In genomic region chr1:20863452-20864172, GRCm38 (mm10) we compare ENCODE assay signal across 21 mouse cellular contexts. TPM values are rescaled to one million over a fixed set of nuclear protein-coding genes. Genes with fewer than 3 reads are reported as not detected.
DNase-seq lines count a peak whose midpoint lies in the region; ATAC-seq lines count a peak whose summit lies in the region.
"Had no signal": no experiment of that assay in that cellular context is flagged by ENCODE, and none has a peak within 500 bp of the region (broad histone marks: within the 10 kb centered on the region; RNA-seq: fewer than 3 reads in every experiment).

No protein-coding gene starts in this region.

- no peak overlapping the region for H3K4me2 ChIP-seq in midbrain, embryonic 11.5 days
- no peak overlapping the region for H3K4me2 ChIP-seq in midbrain, embryonic 16.5 days (ENCODE audit: low read length)
- H3K4me2 ChIP-seq: embryonic facial prominence, embryonic 12.5 days; forebrain, embryonic 15.5 days; limb, embryonic 12.5 days; neural tube, embryonic 13.5 days had no signal

- ATAC-seq in midbrain, embryonic 11.5 days (ENCODE audit: low FRiP score), result no peak
- ATAC-seq in midbrain, embryonic 16.5 days, result no peak
- ATAC-seq: forebrain, embryonic 15.5 days; inflammation-experienced regulatory T-cells, adult 6 months had no signal

- no peaks in the 10 kb centered on the region for H3K9me3 ChIP-seq in midbrain, embryonic 11.5 days (ENCODE audit: control insufficient read depth, low read length)
- H3K9me3 ChIP-seq in midbrain, embryonic 16.5 days (replicated peaks; ENCODE audit: control insufficient read depth, low read length, poor library complexity, severe bottlenecking), result no peaks in the 10 kb centered on the region
- H3K9me3 ChIP-seq: embryonic facial prominence, embryonic 12.5 days; forebrain, embryonic 15.5 days; hindbrain, embryonic 10.5 days; limb, embryonic 12.5 days; midbrain, embryonic 10.5 days; neural tube, embryonic 13.5 days had no signal

- H3K27ac ChIP-seq in midbrain, embryonic 11.5 days (ENCODE audit: low read depth, low read length), result no peak overlapping the region
- no peak overlapping the region for H3K27ac ChIP-seq in midbrain, embryonic 16.5 days (ENCODE audit: low read length)
- H3K27ac ChIP-seq: embryonic facial prominence, embryonic 12.5 days; forebrain, embryonic 15.5 days; hindbrain, embryonic 10.5 days; limb, embryonic 12.5 days; midbrain, embryonic 10.5 days; neural tube, embryonic 13.5 days had no signal

- H3K4me3 ChIP-seq in midbrain, embryonic 11.5 days (ENCODE audit: low read depth, low read length), result no peak overlapping the region
- H3K4me3 ChIP-seq in midbrain, embryonic 16.5 days (ENCODE audit: low read depth, low read length), result no peak overlapping the region
- H3K4me3 ChIP-seq: embryonic facial prominence, embryonic 12.5 days; forebrain, embryonic 15.5 days; hindbrain, embryonic 10.5 days; limb, embryonic 12.5 days; midbrain, embryonic 10.5 days; neural tube, embryonic 13.5 days had no signal

- no peaks in the 10 kb centered on the region for H3K27me3 ChIP-seq in midbrain, embryonic 11.5 days (ENCODE audit: control insufficient read depth, insufficient read depth, low read length)
- no peaks in the 10 kb centered on the region for H3K27me3 ChIP-seq in midbrain, embryonic 16.5 days (ENCODE audit: control insufficient read depth, insufficient read depth, low read depth, low read length)
- H3K27me3 ChIP-seq: embryonic facial prominence, embryonic 12.5 days; forebrain, embryonic 15.5 days; limb, embryonic 12.5 days; neural tube, embryonic 13.5 days had no signal

- peaks cover 7% of the 10 kb centered on the region; the same call in 1 of the 2 replicates for H3K4me1 ChIP-seq in midbrain, embryonic 11.5 days (ENCODE audit: control insufficient read depth, insufficient read depth, low read length)
- peaks cover 5% of the 10 kb centered on the region for H3K4me1 ChIP-seq in midbrain, embryonic 16.5 days (ENCODE audit: control insufficient read depth, insufficient read depth, low read length)
- H3K4me1 ChIP-seq: limb, embryonic 12.5 days had no signal

- 79% methylated on average over 5 of the region's 5 CpGs for WGBS in midbrain, embryonic 11.5 days
- WGBS in midbrain, embryonic 16.5 days, result 87% methylated on average over 5 of the region's 5 CpGs
- WGBS in large intestine, adult 2 months, result 22% methylated on average over 5 of the region's 5 CpGs

- H3K9ac ChIP-seq in midbrain, embryonic 11.5 days (ENCODE audit: low read length), result no peak overlapping the region
- no peak overlapping the region for H3K9ac ChIP-seq in midbrain, embryonic 16.5 days (ENCODE audit: low read depth, low read length)
- H3K9ac ChIP-seq: embryonic facial prominence, embryonic 12.5 days; forebrain, embryonic 15.5 days; limb, embryonic 12.5 days; neural tube, embryonic 13.5 days had no signal

- DNase-seq in midbrain, embryonic 11.5 days (ENCODE audit: low spot score, missing footprints), result peak; percentile 62
- peak; percentile 90 for DNase-seq in large intestine, adult 2 months (ENCODE audit: low read depth, low spot score)
- DNase-seq in lung, postnatal 25 days (ENCODE audit: low spot score), result peak; percentile 70
- DNase-seq in yolk sac, embryonic 10.5 days (ENCODE audit: low spot score), result peak; percentile 35
- no peak for DNase-seq in right cerebral cortex, postnatal 36 days (ENCODE audit: low spot score in 2 of 2)
- no peak for DNase-seq in gastrocnemius, postnatal 4 days (ENCODE audit: low spot score in 2 of 2)
- DNase-seq: adrenal gland, postnatal 25 days; cerebellum, adult 2 months; gastrocnemius, postnatal 36 days; kidney, postnatal 10 days; layer of hippocampus, adult 9-11 months; right cerebral cortex, postnatal 14 days; thymus, adult 2 months had no signal

- no peaks in the 10 kb centered on the region for H3K36me3 ChIP-seq in midbrain, embryonic 11.5 days (ENCODE audit: control insufficient read depth, insufficient read depth, low read length)
- H3K36me3 ChIP-seq in midbrain, embryonic 16.5 days (ENCODE audit: control insufficient read depth, insufficient read depth, low read length), result no peaks in the 10 kb centered on the region
- H3K36me3 ChIP-seq: embryonic facial prominence, embryonic 12.5 days; forebrain, embryonic 15.5 days; hindbrain, embryonic 10.5 days; limb, embryonic 12.5 days; midbrain, embryonic 10.5 days; neural tube, embryonic 13.5 days had no signal

RNA-seq across cellular contexts. Expression of gene Paqr8, which starts 26.8 kb away (rescaled TPM):
- polyA plus RNA-seq in midbrain, embryonic 11.5 days (2014; fragmentation: Nextera tagmentation; extraction: Ambion mirVana), result 7.2 and 7.7 TPM in 2 replicates
- polyA plus RNA-seq in midbrain, embryonic 16.5 days (2015; fragmentation: Nextera tagmentation; extraction: Ambion mirVana), result 33.7 and 34.1 TPM in 2 replicates
- 3.0 and 5.0 TPM in 2 replicates for polyA plus RNA-seq in large intestine, adult 2 months (2012; rRNA removed)
- total RNA-seq in gastrocnemius, postnatal 4 days (2021), result 1 to 10 TPM; 2.5 to 3.0 TPM

RNA-seq across cellular contexts. Expression of gene Mcm3, which starts 43.5 kb away (rescaled TPM):
- polyA plus RNA-seq in midbrain, embryonic 11.5 days (2014; fragmentation: Nextera tagmentation; extraction: Ambion mirVana), result 195 and 210 TPM in 2 replicates
- polyA plus RNA-seq in midbrain, embryonic 16.5 days (2015; fragmentation: Nextera tagmentation; extraction: Ambion mirVana), result 12.2 and 19.0 TPM in 2 replicates
- polyA plus RNA-seq in large intestine, adult 2 months (2012; rRNA removed), result 22.2 and 27.8 TPM in 2 replicates
- 10 to 100 TPM; 36.4 to 37.5 TPM for total RNA-seq in gastrocnemius, postnatal 4 days (2021)

Comparison
In these comparisons a context has a peak if more than half of its experiments do, and no peak if none do; other contexts are left out.
1. DNase-seq: peak in midbrain, embryonic 11.5 days (single experiment), large intestine, adult 2 months (single experiment), lung, postnatal 25 days (single experiment) and yolk sac, embryonic 10.5 days (single experiment); none in right cerebral cortex, postnatal 36 days (0 of 2) and gastrocnemius, postnatal 4 days (0 of 2).